Mouse (Mus musculus): ENCODE measurements around the gene Sorbs2.

Sorbs2 gene

GRCm38 (mm10) chr8:45627246-45628241 lies 120.0 kb downstream of the Sorbs2 start:
- DNase-seq, result peak; percentile 64

GRCm38 (mm10) chr8:45628421-45629065 lies 121.0 kb downstream of the Sorbs2 start:
- no peak for DNase-seq

- no peak for DNase-seq
Measured at GRCm38 (mm10) chr8:45629066-45629430, 121.5 kb downstream of the Sorbs2 start.

- no peak for DNase-seq
Measured at GRCm38 (mm10) chr8:45631023-45631422, 123.4 kb downstream of the Sorbs2 start.

DNA sequence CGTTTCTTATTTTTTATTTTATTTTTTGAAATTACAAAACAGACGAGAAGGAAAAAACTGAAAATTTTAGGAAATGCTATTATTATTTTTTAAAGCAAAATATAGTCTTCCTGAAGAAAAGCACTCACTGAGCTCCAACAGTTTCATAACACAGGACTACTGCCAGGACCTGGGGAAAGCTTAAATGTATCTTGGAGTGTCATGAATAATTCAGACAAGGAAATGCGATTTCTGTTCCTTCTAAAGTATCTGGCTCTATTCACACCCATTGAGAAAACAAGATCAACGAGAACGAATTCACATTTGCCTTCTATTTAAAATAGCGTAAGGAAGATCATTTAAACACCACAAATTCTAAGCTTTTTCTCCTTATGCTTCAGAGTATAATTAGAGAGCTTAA lies 127.6 kb downstream of the Sorbs2 start:
- no peak for DNase-seq

- DNase-seq, result no peak
Measured at GRCm38 (mm10) chr8:45637745-45638144, 130.2 kb downstream of the Sorbs2 start.

DNA sequence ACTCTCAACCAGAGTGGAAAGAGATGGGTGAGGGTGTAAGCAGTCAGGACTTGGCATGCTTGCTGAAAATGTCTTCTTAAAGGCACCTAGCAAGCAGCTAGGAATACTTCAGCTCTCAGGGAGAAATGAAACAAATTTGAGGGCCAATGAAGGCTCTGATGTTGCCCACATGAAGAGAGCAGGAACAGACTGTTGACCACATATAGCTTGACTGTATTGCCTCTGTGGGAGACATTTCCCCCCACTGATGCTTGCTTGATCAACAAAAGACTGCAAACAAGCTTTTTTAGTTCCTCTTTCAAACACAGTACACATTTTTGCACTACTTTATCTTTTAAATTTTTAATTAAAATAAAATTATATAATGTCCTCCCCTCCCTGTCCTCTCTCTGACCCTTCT lies 131.9 kb downstream of the Sorbs2 start:
- no peak for DNase-seq

- no peak for DNase-seq
Measured at GRCm38 (mm10) chr8:45644651-45645050, 137.1 kb downstream of the Sorbs2 start.

DNA sequence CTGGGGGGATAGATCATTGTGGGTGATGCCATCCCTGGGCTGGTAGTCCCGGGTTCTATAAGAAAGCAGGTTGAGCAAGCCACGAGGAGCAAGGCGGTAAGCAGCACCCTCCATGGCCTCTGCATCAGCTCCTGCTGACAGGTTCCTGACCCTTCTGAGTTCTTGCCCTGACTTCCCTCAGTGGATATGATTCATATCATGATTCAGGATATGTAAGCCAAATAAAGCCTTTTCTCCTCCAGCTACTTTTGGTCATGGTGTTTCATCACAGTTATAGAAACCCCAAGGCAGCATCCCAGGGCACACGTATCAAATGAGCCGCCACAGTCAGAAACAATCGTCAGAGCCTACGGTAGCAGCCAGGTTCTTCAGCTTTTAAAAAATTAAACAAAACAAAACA lies 141.5 kb downstream of the Sorbs2 start:
- DNase-seq, result no peak

DNA sequence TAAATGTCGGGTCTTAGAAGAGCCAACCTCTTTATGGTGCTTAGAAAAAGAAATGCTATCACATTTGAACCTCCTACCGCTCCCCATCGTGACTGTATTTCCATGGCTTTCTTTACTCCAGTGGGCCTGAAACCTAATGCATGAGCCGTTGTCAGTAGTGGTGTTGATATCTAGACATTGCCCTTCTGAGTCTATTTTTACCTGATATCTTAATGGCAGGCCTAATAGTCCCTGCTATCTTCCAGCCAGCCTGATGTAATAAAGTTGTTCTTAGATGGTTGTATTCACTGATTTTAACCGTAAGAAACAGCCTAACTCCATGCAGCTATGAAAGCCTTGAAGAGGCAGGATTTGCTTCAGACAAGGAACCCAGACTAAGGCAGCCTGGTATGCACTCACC lies 142.4 kb downstream of the Sorbs2 start:
- DNase-seq, result no peak

GRCm38 (mm10) chr8:45658021-45658420 lies 150.4 kb downstream of the Sorbs2 start:
- no peak for DNase-seq

DNA sequence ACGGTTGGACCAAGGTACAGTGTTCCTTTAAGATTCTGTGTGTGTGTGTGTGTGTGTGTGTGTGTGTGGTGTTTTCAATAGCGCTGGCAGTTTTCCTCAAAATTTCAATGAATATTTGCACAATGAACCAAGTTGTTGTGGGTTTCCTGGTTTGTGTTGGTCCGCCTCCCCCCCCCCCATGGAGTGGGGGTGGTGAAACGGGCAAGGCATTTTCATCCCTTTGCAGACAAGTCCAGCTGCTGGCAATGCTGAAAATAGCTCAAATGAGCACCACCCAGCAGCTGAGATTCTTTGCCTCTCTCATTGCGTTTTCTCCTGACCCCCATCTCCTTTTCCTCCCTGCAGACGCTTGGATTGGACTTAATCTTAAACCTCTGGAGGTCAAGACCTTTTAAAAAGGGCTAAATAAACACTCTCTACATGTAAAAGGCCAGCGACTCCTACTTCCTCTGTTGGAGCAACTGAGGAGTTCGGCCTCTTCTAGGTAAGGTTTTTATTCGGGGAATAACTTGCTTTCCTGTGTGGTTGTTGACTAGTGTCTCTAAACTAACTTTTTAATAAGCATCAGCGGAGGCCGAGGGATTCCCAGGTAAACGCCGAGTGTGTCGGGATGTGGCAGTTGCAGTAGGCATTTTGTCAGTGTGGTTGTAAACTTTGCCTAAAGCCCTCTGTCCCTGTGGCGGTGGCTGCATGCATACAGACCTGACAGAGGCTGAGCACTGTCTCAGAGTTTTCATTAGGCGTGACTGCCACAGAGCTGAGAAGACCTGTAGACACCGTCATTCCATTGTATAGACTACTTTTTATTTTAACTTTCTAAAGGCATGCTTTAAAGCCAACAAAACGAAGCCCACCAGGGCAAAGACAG lies 151.1 kb downstream of the Sorbs2 start:
- peak; percentile 45 for DNase-seq

GRCm38 (mm10) chr8:45659473-45659872 lies 151.9 kb downstream of the Sorbs2 start:
- DNase-seq, result no peak

DNA sequence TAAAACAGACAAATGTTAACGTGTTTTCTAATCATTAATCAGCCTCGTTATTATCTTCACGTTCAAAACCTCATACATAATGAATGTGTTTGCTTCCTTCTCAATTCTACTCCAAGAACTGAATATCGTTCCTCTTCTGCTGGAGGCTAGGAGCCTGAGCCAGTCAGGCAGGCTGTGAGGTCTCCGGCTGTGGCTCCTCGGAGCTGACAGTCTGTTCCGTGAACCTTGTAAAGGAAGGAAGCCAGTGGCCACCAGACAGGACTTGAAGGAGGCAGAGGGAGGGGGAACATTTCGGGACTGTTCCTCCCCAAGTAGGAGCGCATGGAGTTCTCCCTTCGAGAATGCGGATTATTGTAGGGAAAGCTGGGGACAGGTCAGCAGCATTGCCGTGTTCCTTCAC lies 153.0 kb downstream of the Sorbs2 start:
- no peak for DNase-seq

DNA sequence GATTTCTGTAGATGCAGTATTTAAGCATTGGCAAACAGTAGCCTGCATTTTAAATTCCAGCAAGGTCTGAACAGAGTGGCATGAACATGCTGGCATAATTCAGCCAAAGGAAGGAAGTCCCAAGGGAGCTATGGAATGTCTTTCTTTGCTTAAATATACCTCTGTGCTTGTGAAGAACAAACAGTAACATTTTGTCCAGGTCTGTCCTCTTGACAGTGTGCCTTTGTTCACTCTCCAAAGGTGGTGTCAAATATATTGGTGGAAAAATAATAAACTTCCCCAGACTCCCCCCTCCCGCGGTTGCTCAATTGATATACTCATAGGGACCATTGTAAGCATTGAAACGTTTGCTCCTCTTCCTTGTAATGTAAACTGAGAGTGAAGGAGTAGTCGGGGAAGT lies 154.0 kb downstream of the Sorbs2 start:
- no peak for DNase-seq

GRCm38 (mm10) chr8:45666221-45666620 lies 158.6 kb downstream of the Sorbs2 start:
- no peak for DNase-seq

DNA sequence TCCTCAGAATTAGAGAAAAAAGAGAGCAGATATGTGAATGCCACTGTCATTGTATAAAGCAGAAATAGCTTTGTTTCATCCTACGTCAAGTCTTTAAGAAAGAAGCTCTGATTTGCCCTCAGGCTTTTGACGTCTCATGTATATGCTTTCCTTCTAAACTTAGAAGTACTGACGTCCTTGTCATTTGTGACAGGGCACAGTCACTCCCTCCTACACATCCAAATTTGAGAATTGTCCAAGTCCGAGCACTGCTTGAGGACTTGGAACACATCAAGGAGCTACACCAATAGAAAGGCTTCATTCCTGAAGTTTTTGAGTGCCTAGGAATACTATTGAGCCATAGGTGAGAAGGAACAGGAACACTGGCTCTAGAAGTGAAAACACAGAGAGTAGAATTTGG lies 165.6 kb downstream of the Sorbs2 start:
- no peak for DNase-seq

- no peak for DNase-seq
Measured at GRCm38 (mm10) chr8:45675821-45676279, 168.3 kb downstream of the Sorbs2 start.

GRCm38 (mm10) chr8:45677114-45677853 lies 169.7 kb downstream of the Sorbs2 start:
- no peak for DNase-seq

DNA sequence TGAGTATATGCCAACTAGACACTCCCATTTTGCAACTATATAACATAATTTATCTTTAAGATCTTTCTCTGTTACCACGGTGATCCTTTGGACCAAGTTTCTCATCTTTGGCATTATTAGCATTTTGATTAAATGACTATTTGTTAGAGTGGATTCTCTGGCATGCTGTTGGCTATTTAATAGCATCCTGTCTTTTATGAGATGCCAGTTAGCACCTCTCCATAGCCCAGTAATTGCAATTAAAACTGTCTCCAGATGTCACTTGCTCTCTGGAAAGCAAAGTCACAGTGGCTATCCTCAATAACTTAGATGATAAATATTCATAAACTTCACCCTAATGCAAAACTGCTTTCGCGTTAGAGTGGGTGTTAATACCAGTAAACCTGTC lies 170.3 kb downstream of the Sorbs2 start:
- DNase-seq, result no peak

GRCm38 (mm10) chr8:45681171-45681570 lies 173.6 kb downstream of the Sorbs2 start:
- no peak for DNase-seq

- no peak for DNase-seq
Measured at GRCm38 (mm10) chr8:45682845-45683383, 175.3 kb downstream of the Sorbs2 start.

All from lung, postnatal 10 days (tissue).